Mouse (Mus musculus) mouse embryonic stem cell (cell line): Measurements from ENCODE around the gene Best1.

Source experiments
- in situ Hi-C, 2 experiments: fragments of 300-500 bp; cut with MboI; formaldehyde crosslinking; loops; 1 replicate in 1 of 2; 3 replicates in 1 of 2; pipeline ENCODE4 v1.14.3; 2019 to 2020; ENCODE audit warnings: low sequenced_read_pairs in 2 of 2, low pct_unique_long_range_greater_than_20kb in 1 of 2, mixed read lengths in 1 of 2; ENCODE audit not compliant: unreplicated experiment in 1 of 2

The Best1 gene

GRCm38 (mm10) chr19:9945800-9946564, 55.5 kb downstream of the Best1 start:
- in situ Hi-C loops = no loop called here

- in situ Hi-C loops = no loop called here
These were observed 58.6 kb downstream of the Best1 start for GRCm38 (mm10) chr19:9942539-9943533.

DNA sequence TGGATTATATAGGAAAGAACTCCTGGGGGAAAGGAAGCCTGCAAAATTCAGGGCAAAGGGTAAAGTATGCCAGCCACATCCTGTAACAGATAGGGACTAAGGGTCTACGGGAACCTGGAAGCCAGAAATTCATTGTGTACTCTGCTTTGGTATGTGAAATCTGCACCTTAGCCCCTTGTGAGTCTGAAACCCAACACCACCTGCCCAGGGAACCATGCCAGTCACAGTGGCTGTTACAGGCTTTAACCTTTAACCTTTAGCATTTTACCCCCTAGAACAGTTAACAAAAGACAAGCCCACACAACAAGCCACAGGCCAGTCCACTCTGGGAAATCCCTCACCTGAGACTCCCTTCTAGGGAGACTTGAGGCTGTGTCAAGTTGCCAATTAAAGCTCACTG, 59.6 kb downstream of the Best1 start:
- in situ Hi-C loops = no loop called here

GRCm38 (mm10) chr19:9940903-9941302, 60.5 kb downstream of the Best1 start:
- in situ Hi-C loops = no loop called here

GRCm38 (mm10) chr19:9939841-9940240, 61.6 kb downstream of the Best1 start:
- in situ Hi-C loops = no loop called here

- in situ Hi-C loops = no loop called here
These were observed 62.6 kb downstream of the Best1 start for GRCm38 (mm10) chr19:9938824-9939303.

- in situ Hi-C loops = no loop called here
These were observed 63.1 kb downstream of the Best1 start for GRCm38 (mm10) chr19:9938156-9938823.

GRCm38 (mm10) chr19:9937428-9937827, 64.0 kb downstream of the Best1 start:
- in situ Hi-C loops = no loop called here

- in situ Hi-C loops = no loop called here
These were observed 64.9 kb downstream of the Best1 start for GRCm38 (mm10) chr19:9936579-9936978.
